Mouse (Mus musculus): ENCODE measurements around the gene Zfp14.

- TF ChIP-seq CTCF (IDR thresholded peaks at IDR 0.05; ENCODE audit: low read depth) (no peak), EP300 (IDR thresholded peaks at IDR 0.05; ENCODE audit: low read depth) (no peak)
Observed at GRCm38 (mm10) chr7:30031379-30031778, 19.8 kb downstream of the Zfp14 start.

All from liver, postnatal 0 days (tissue).